Mouse (Mus musculus) midbrain, embryonic 16.5 days (tissue): ENCODE results near the gene Kyat3. TPM values are rescaled to one million over a fixed set of nuclear protein-coding genes. Genes with fewer than 3 reads are reported as not detected.

Experiments
- ATAC-seq: fragments of 200-750 bp; cut with Nextera tagmentation; 2 replicates; pipeline ENCODE4 v1.8.0; 2017; ENCODE audit warnings: moderate TSS enrichment
- H3K27ac ChIP-seq: fragments of 300-500 bp; sonication (generic); 2 replicates; pipeline ENCODE4 v1.5.1; 2014; ENCODE audit warnings: mild to moderate bottlenecking, low read length, mixed read lengths
- H3K27me3 ChIP-seq: fragments of 300-500 bp; sonication (generic); 2 replicates; pipeline ENCODE4 v1.6.1; 2014; ENCODE audit warnings: low read depth, low read length, mixed read lengths; ENCODE audit not compliant: control insufficient read depth, insufficient read depth
- H3K36me3 ChIP-seq: fragments of 300-500 bp; sonication (generic); 2 replicates; pipeline ENCODE4 v1.6.1; 2014; ENCODE audit warnings: mild to moderate bottlenecking, low read length, moderate library complexity, mixed read lengths; ENCODE audit not compliant: control insufficient read depth, insufficient read depth
- H3K4me1 ChIP-seq: fragments of 300-500 bp; sonication (generic); 2 replicates; pipeline ENCODE4 v1.6.1; 2014; ENCODE audit warnings: mild to moderate bottlenecking, low read length, mixed read lengths; ENCODE audit not compliant: control insufficient read depth, insufficient read depth
- H3K4me2 ChIP-seq: fragments of 300-500 bp; sonication (generic); 2 replicates; pipeline ENCODE4 v1.6.1; 2014; ENCODE audit warnings: mild to moderate bottlenecking, low read length, mixed read lengths
- H3K4me3 ChIP-seq: fragments of 300-500 bp; sonication (generic); 2 replicates; pipeline ENCODE4 v1.5.1; 2014; ENCODE audit warnings: low read depth, mild to moderate bottlenecking, low read length, moderate library complexity, mixed read lengths
- H3K9ac ChIP-seq: fragments of 300-500 bp; sonication (generic); 2 replicates; pipeline ENCODE4 v1.6.1; 2014; ENCODE audit warnings: low read depth, low read length, mixed read lengths
- H3K9me3 ChIP-seq: fragments of 300-500 bp; sonication (generic); replicated peaks from 2 replicates; pipeline ENCODE4 v1.6.1; 2014; ENCODE audit warnings: mild to moderate bottlenecking, low read length, mixed read lengths; ENCODE audit not compliant: control insufficient read depth, poor library complexity, severe bottlenecking
- WGBS: fragments of 180-500 bp; shearing (Covaris S2); extraction: QIAGEN DNeasy Blood & Tissue Kit; methylation state at CpG from one replicate; pipeline ENCODE4 v1.1.7; 2014; 5-methylcytosine and 5-hydroxymethylcytosine counted together
- polyA plus RNA-seq: library from polyadenylated mRNA; unstranded; fragments of >200 nt; fragmentation: Nextera tagmentation; extraction: Ambion mirVana; gene quantifications from 2 replicates; pipeline ENCODE4 v1.2.1, GENCODE M21; 2015

The Kyat3 gene
- polyA plus RNA-seq: 3.6 and 4.9 TPM in 2 replicates

- H3K9ac ChIP-seq: peak within 1 kb of the TSS; percentile 54
Observed at GRCm38 (mm10) chr3:142700442-142701322, at the start of gene Kyat3. Kyat3 (plus strand) TSS chr3:142701051.

GRCm38 (mm10) chr3:142664723-142665122 is 36.1 kb upstream of the Kyat3 start:
- H3K9me3 ChIP-seq: no peaks in the 10 kb centered on the region
- no peak overlapping the region for H3K9ac ChIP-seq
- no peak overlapping the region for H3K4me3 ChIP-seq
- no peaks in the 10 kb centered on the region for H3K36me3 ChIP-seq
- no peaks in the 10 kb centered on the region for H3K4me1 ChIP-seq
- H3K27me3 ChIP-seq: no peaks in the 10 kb centered on the region
- H3K27ac ChIP-seq: no peak overlapping the region
- no peak overlapping the region for H3K4me2 ChIP-seq
- 96% methylated on average over 8 of the region's 8 CpGs for WGBS
- 0 out of 2 replicates have a peak, but pooled peaks have one; percentile 17 for ATAC-seq

More at GRCm38 (mm10) chr3:142700442-142701322, at the start of gene Kyat3:
- Histone ChIP-seq H3K27ac (peak within 1 kb of the TSS; percentile 29; the same call in 1 of the 2 replicates), H3K36me3 (no peaks in the 10 kb centered on the region), H3K4me2 (peak within 1 kb of the TSS; percentile 85), H3K27me3 (peaks cover 10% of the 10 kb centered on the region), H3K9me3 (0 out of 2 replicates have a peak, but pooled peaks cover 3% of the 10 kb centered on the region), H3K4me1 (peaks cover 10% of the 10 kb centered on the region; the same call in 1 of the 2 replicates), H3K4me3 (peak within 1 kb of the TSS; percentile 67)
- under 1% methylated on average over 48 of the region's 48 CpGs for WGBS
- peak; percentile 100 for ATAC-seq

- Histone ChIP-seq H3K4me2 (no peak overlapping the region), H3K4me3 (no peak overlapping the region), H3K36me3 (no peaks in the 10 kb centered on the region), H3K4me1 (no peaks in the 10 kb centered on the region), H3K27me3 (no peaks in the 10 kb centered on the region), H3K9me3 (no peaks in the 10 kb centered on the region), H3K27ac (no peak overlapping the region), H3K9ac (no peak overlapping the region)
- ATAC-seq: no peak
- WGBS: 88% methylated on average over 1 of the region's 1 CpGs
Observed at GRCm38 (mm10) chr3:142674607-142675006, 26.2 kb upstream of the Kyat3 start.

- Histone ChIP-seq H3K9me3 (no peaks in the 10 kb centered on the region), H3K27me3 (no peaks in the 10 kb centered on the region), H3K36me3 (no peaks in the 10 kb centered on the region), H3K4me2 (peak overlapping the region; percentile 34; the same call in 1 of the 2 replicates), H3K27ac (no peak overlapping the region), H3K4me3 (no peak overlapping the region), H3K9ac (no peak overlapping the region), H3K4me1 (no peaks in the 10 kb centered on the region)
- no peak for ATAC-seq
- 68% methylated on average over 23 of the region's 23 CpGs for WGBS
Observed at GRCm38 (mm10) chr3:142687939-142688338, 12.9 kb upstream of the Kyat3 start.

GRCm38 (mm10) chr3:142688353-142688752 is 12.5 kb upstream of the Kyat3 start:
- H3K27ac ChIP-seq: no peak overlapping the region
- H3K27me3 ChIP-seq: no peaks in the 10 kb centered on the region
- 51% methylated on average over 6 of the region's 13 CpGs for WGBS
- no peak for ATAC-seq
- peak overlapping the region; percentile 34; the same call in 1 of the 2 replicates for H3K4me2 ChIP-seq
- no peaks in the 10 kb centered on the region for H3K4me1 ChIP-seq
- H3K36me3 ChIP-seq: no peaks in the 10 kb centered on the region
- no peaks in the 10 kb centered on the region for H3K9me3 ChIP-seq
- no peak overlapping the region for H3K9ac ChIP-seq
- no peak overlapping the region for H3K4me3 ChIP-seq

- Histone ChIP-seq H3K4me1 (peaks cover 8% of the 10 kb centered on the region; the same call in 1 of the 2 replicates), H3K27me3 (peaks cover 4% of the 10 kb centered on the region), H3K9ac (no peak overlapping the region), H3K36me3 (no peaks in the 10 kb centered on the region), H3K4me2 (no peak overlapping the region), H3K27ac (no peak overlapping the region), H3K4me3 (no peak overlapping the region), H3K9me3 (no peaks in the 10 kb centered on the region)
- WGBS: 80% methylated on average over 2 of the region's 2 CpGs
- ATAC-seq: no peak
Observed at GRCm38 (mm10) chr3:142696517-142696916, 4.3 kb upstream of the Kyat3 start.

- peak overlapping the region; percentile 67 for H3K4me3 ChIP-seq
- peak overlapping the region; percentile 85 for H3K4me2 ChIP-seq
- H3K9me3 ChIP-seq: 0 out of 2 replicates have a peak, but pooled peaks cover 3% of the 10 kb centered on the region
- no peaks in the 10 kb centered on the region for H3K36me3 ChIP-seq
- no peak overlapping the region for H3K27ac ChIP-seq
- peaks cover 10% of the 10 kb centered on the region for H3K27me3 ChIP-seq
- no peak for ATAC-seq
- WGBS: 33% methylated on average over 15 of the region's 15 CpGs
- no peak overlapping the region; the same call in 1 of the 2 replicates for H3K9ac ChIP-seq
- H3K4me1 ChIP-seq: peaks cover 10% of the 10 kb centered on the region; the same call in 1 of the 2 replicates
Observed at GRCm38 (mm10) chr3:142701407-142701989, 647 bp downstream of the Kyat3 start.

GRCm38 (mm10) chr3:142706581-142707444 is 6.0 kb downstream of the Kyat3 start:
- 0 out of 2 replicates have a peak, but pooled peaks cover 3% of the 10 kb centered on the region for H3K9me3 ChIP-seq
- WGBS: 91% methylated on average over 17 of the region's 17 CpGs

More at GRCm38 (mm10) chr3:142706581-142707444, 6.0 kb downstream of the Kyat3 start:
- Histone ChIP-seq H3K27ac (no peak overlapping the region), H3K36me3 (no peaks in the 10 kb centered on the region), H3K4me3 (no peak overlapping the region), H3K27me3 (peaks cover 3% of the 10 kb centered on the region; the same call in 1 of the 2 replicates), H3K9ac (no peak overlapping the region), H3K4me2 (no peak overlapping the region), H3K4me1 (no peaks in the 10 kb centered on the region)
- no peak for ATAC-seq
